Mouse (Mus musculus): ENCODE results near the gene 9430007A20Rik. TPM values are rescaled to one million over a fixed set of nuclear protein-coding genes. Genes with fewer than 3 reads are reported as not detected.
"Not testable (repeated sequence)": the region's sequence is repeated elsewhere in the genome, so short reads cannot be mapped to it uniquely, and the experiment has no call there.

The 9430007A20Rik gene
- total RNA-seq (2021): not detected
- long read RNA-seq, experiment 1: 0 reads
- long read RNA-seq, experiment 2: 0 reads

DNA sequence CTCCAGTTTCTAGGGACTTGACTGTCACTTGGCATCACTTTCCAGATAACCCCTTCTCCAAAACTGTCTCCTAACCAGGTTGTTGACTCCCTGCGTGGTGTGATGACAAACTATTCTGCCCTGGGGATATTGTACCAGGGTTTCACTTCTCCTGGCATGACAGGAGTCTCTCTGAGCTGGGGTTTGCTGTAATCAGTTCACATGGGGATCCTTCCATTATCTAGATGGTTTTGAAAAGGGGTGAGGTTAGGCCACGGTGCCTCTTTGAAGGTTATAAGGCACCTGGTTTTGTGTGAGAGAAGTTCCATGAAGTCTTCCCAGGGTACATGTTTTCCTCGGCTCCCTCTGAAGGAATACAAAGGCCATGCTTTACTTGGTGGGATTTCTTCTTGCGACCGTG is at the start of gene 9430007A20Rik:
Gene 9430007A20Rik, plus strand, starts transcription at position 301 of the 400 bp plus-strand sequence.
- DNase-seq (ENCODE audit: low spot score): no peak

DNA sequence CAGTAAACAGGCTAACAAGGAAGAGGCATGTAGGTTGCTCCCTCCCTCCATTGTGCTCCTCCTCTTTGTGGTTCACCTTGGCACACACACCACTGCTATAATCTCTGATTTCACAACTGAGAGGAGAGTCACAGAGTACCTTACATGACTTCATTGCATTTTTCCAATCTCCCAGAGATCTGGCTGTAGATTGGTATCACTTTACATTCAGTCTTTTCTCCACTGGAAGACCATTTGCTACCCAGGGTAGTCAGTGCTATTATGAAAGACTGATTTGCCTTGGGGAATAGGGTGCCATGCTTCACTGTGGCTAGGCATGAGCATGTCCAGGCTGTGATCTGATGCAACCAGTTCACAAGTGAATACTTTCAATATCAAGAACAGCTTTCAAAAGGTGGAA is 26.3 kb upstream of the 9430007A20Rik start:
- no peak for DNase-seq (ENCODE audit: low spot score)

GRCm38 (mm10) chr4:144506518-144506917 is 13.1 kb upstream of the 9430007A20Rik start:
- DNase-seq (ENCODE audit: low spot score): no peak

GRCm38 (mm10) chr4:144544689-144545088 is 25.1 kb downstream of the 9430007A20Rik start:
- no peak for DNase-seq (ENCODE audit: low spot score)

- DNase-seq (ENCODE audit: low spot score): not testable (repeated sequence)
Observed at GRCm38 (mm10) chr4:144545339-144545738, 25.7 kb downstream of the 9430007A20Rik start.

DNA sequence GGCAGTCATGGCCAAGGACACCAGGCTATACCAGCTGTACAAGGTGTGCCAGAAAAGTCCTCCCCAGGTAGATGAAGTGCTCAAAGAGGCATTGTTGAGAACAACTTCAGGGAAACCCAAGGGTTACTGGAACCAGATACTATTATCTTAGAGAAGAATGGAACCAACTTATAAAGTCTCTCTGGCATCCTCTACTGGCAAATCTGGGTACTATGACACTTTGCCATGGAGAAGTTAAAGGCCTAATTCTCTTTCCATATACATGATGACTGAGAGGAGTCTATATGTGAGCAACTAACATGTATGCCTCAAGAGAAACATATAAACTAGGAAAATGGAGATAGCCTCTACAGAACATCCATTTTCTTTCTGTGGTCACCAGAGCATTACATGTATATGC is 31.5 kb downstream of the 9430007A20Rik start:
- no peak for DNase-seq (ENCODE audit: low spot score)

DNA sequence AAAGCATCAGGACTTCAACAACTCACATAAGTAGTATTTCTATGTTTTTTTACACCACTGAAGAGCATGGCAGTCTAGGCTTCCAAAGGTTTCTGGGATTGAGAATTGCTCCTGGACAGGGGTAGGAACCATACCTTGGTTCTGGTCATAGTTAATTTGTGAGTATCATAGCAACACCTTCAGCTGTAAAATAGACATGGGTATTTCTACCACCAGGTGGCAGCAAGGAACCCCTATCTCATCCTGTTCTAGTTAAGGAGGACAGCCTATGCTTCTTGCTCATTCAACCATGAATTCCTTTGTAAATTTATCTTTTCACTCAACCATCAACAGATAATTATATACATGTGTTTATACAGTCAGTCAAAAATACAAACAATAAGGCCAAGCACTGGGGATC is 40.2 kb downstream of the 9430007A20Rik start:
- DNase-seq (ENCODE audit: low spot score): no peak

GRCm38 (mm10) chr4:144561205-144561604 is 41.6 kb downstream of the 9430007A20Rik start:
- DNase-seq (ENCODE audit: low spot score): no peak

GRCm38 (mm10) chr4:144565034-144565433 is 45.4 kb downstream of the 9430007A20Rik start, which contains the start of gene Gm13124:
TSS of gene Gm13124 (minus strand) at chr4:144565134.
- DNase-seq (ENCODE audit: low spot score): no peak

DNA sequence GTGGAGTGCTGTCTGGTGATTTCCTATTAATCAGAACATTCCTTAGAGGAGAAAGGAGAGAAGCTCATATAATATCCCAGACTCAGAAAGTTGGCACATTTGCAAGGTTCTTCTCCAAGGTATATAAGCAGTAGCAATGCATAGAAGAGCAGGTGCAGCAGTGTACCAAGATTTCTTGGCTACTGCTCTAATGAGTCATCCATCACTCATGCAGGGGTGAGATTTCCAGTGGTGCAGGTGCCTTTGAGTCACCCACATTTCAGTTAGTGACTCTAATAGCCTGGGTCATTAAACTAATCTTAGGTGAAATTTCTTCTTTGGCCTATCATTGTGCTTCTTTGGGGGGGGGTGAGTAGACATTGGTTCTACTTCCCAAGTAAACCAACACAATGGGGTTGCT is 48.1 kb downstream of the 9430007A20Rik start:
- DNase-seq (ENCODE audit: low spot score): no peak

Other genes starting within 250 kb of the 9430007A20Rik start
- gene Pramel5, start 239.3 kb upstream of the 9430007A20Rik start, total RNA-seq (2021): not detected
- not detected for gene Gm13128, start 189.6 kb upstream of the 9430007A20Rik start, total RNA-seq (2021)
- not detected for gene Gm13119, start 161.9 kb upstream of the 9430007A20Rik start, total RNA-seq (2021)
- not detected for gene Pramef20, start 141.9 kb upstream of the 9430007A20Rik start, total RNA-seq (2021)
- under 1 TPM in 1 of 2 experiments, not detected in 1; 0.12 TPM for gene Pramef12, start 111.4 kb upstream of the 9430007A20Rik start, total RNA-seq (2021)
- not detected for gene 1700012P22Rik, start 81.0 kb upstream of the 9430007A20Rik start, total RNA-seq (2021)
- not detected for gene Gm9944, start 66.5 kb upstream of the 9430007A20Rik start, total RNA-seq (2021)
- gene Aadacl3, start 56.1 kb upstream of the 9430007A20Rik start, total RNA-seq (2021): not detected
- not detected for gene Gm13124, start 45.3 kb downstream of the 9430007A20Rik start, total RNA-seq (2021)
- gene Aadacl4, start 93.9 kb downstream of the 9430007A20Rik start, total RNA-seq (2021): not detected
- gene Gm436, start 166.5 kb downstream of the 9430007A20Rik start, total RNA-seq (2021): not detected
- not detected for gene Gm13178, start 201.6 kb downstream of the 9430007A20Rik start, total RNA-seq (2021)

All from gastrocnemius, adult 18-20 months (tissue).